Mouse (Mus musculus) ovary, postnatal 14 days (tissue): Measurements from ENCODE around the gene Afp.

Source experiments
- DNase-seq: peaks from one replicate; pipeline ENCODE4 v3.0.0; 2022; ENCODE audit warnings: low spot score

Afp gene

DNA sequence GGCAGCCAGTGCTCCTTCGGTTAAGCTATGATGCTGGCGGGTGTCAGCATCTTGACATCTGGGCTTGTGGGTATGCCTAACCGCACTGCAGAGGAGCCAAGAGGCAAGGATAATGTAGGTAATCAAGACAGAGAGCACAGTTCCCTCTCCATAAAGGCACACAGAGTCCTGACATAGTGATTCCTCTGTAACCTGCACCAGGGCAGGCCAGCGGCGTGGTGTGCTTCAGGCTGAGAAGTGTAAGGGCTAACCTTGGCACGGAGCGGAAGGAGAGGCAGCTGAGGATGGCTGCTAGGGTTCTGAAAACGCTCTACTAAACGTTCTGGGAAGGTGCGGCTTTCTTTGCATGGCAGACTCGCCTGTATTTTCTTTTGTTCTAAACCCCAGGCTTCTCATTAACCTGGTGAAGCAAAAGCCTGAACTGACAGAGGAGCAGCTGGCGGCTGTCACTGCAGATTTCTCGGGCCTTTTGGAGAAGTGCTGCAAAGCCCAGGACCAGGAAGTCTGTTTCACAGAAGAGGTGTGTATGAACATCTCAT, 16.9 kb downstream of the Afp start:
- no peak for DNase-seq

DNA sequence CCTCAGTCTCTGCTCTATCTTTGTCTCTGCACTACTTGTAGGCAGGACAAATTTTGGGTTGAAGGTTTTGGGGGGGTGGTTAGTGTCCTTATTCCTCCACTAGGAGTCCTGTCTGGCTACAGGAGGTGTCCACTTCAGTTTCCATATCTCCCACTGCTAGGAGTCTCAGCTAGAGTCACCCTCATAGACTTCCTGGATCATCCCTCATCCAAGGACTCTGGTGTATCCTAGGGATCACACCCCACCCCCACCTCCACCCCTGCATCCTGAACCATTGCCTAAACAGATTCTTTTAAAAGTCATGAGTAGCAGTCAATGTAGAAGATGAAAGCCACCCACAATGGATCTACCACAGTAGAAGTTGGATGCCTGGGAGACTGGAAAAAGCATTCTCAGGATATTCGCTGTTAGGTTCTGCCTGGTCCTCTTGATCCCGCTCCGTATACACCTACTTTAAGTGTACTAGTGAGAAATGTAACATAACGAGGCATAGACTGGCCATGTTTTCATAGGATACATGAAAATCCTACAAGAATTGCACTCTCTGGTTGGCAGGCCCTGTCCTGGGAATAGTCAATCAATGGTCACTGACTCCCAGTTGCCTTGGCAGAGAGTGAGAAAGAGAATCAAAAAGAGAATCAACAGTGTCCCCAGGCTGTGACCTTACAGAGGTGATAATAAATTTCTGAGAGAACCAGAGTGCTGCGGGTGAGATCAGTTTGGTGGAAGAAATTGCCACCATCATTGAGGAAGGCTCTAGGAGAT, 19.5 kb downstream of the Afp start:
- no peak for DNase-seq

GRCm38 (mm10) chr5:90512288-90512955, 21.9 kb downstream of the Afp start:
- DNase-seq, result no peak

DNA sequence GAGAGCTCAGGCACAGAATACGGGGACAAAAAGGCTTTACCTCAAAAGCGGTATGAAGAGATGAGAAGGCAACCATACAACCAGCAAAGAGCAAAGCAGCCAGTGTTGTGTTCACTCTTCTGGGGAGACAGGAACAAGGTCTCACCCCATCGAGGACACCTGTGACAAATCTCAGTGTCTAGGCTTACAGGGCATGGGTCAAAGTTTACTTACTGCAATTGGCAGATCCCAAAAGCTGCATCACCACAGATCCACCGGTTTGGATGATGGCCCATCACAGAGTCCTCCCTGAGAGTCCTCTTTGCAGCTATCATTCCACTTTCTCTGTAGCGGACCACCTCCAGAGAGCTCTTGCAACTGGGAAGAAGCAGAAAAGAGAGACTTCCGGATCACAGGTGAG, 25.0 kb downstream of the Afp start:
- DNase-seq, result no peak

DNA sequence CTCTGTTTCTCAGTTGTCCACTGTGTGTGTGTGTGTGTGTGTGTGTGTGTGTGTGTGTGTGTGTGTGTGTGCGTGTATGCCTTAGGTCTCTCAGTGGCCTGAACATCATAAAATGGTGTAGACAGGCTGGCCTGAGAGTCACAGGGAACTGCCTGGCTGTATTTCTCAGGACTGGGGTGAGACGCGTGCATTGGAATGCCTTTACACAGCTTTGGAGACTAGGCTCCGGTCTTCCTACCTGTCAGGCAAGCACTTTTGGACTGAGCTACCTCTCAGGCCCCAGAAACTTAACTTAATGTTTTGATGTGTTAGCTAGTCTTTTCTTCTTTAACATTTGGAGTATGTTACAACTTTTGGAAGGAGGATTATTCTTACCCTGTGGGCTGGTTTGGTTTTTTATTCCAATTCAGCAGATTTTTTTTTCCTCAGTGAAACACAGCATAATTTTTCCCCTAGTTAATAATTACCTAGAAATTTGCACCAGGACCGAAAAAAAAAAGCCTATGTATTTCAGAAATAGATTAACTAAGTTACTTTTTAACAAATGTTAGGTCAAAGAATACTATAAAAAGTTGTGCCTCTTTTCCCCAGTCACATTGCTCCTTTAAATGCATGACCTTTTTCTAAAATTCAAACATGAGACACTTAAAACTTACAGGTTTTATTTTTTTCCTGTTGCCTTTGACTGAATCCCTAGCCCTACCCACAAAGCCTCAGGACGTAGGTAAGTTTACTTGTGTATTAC, 28.0 kb downstream of the Afp start, which contains the start of gene Afm:
Gene Afm, plus strand, starts transcription at position 577 of the 745 bp plus-strand sequence.
- DNase-seq, result no peak

DNA sequence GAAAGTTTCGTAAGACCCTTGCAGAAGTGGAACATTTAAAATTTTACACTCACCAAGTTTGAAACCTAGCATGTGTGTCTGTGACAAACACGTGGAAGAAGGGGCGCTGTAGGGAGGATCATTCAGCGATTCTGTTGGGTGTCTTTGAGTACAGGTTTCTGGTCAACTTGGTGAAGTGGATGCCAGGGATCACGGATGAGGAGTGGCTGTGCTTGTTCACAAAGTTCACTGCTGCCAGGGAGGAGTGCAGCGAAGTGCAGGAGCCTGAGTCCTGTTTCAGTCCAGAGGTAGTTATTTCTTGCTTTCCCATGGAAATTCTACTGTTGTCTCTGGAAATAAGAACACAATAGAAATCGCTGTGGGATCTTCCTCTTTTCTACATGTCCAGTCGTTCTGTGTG, 60.7 kb downstream of the Afp start:
- no peak for DNase-seq

GRCm38 (mm10) chr5:90556052-90556451, 65.5 kb downstream of the Afp start:
- DNase-seq, result no peak
